In genomic region chr3:145599059-145599458, GRCm38 (mm10) we compare ENCODE assay signal across 25 mouse cellular contexts. TPM values are rescaled to one million over a fixed set of nuclear protein-coding genes. Genes with fewer than 3 reads are reported as not detected.
DNase-seq lines count a peak whose midpoint lies in the region; ATAC-seq and TF ChIP-seq lines count a peak whose summit lies in the region.
"Had no signal": no experiment of that assay in that cellular context is flagged by ENCODE, and none has a peak within 500 bp of the region (broad histone marks: within the 10 kb centered on the region; RNA-seq: fewer than 3 reads in every experiment).

No protein-coding gene starts in this region.

- 0 out of 2 replicates have a peak, but pooled peaks have one; percentile 2 for TF ChIP-seq CTCF in hindbrain, postnatal 0 days (IDR thresholded peaks at IDR 0.05; ENCODE audit: low read depth)
- peak; percentile 32 for TF ChIP-seq CTCF in liver, postnatal 0 days (IDR thresholded peaks at IDR 0.05; ENCODE audit: low read depth)
- TF ChIP-seq CTCF in E14TG2a.4 (conservative IDR thresholded peaks at IDR 0.05; ENCODE audit: low read length), result peak; percentile 41

- TF ChIP-seq EP300 in liver, postnatal 0 days (IDR thresholded peaks at IDR 0.05; ENCODE audit: low read depth), result no peak

- no peak overlapping the region for H3K4me3 ChIP-seq in hindbrain, postnatal 0 days (ENCODE audit: low read length)
- H3K4me3 ChIP-seq in hindbrain, embryonic 14.5 days (replicated peaks; ENCODE audit: low read length), result no peak overlapping the region
- H3K4me3 ChIP-seq in liver, postnatal 0 days (ENCODE audit: low read depth, low read length), result no peak overlapping the region
- no peak overlapping the region for H3K4me3 ChIP-seq in liver, embryonic 12.5 days
- H3K4me3 ChIP-seq in E14TG2a.4 (replicated peaks; ENCODE audit: low read length), result no peak overlapping the region
- no peak overlapping the region for H3K4me3 ChIP-seq in limb, embryonic 10.5 days
- H3K4me3 ChIP-seq: embryonic facial prominence, embryonic 10.5 days; forebrain, embryonic 10.5 days; heart, embryonic 10.5 days; hindbrain, embryonic 15.5 days; limb, embryonic 12.5 days; liver, embryonic 13.5 days; midbrain, embryonic 12.5 days had no signal

- WGBS in hindbrain, postnatal 0 days, result 94% methylated on average over 7 of the region's 7 CpGs
- 98% methylated on average over 7 of the region's 7 CpGs for WGBS in hindbrain, embryonic 14.5 days
- WGBS in liver, postnatal 0 days (ENCODE audit: insufficient replicate concordance), result 86% methylated on average over 7 of the region's 7 CpGs
- 83% methylated on average over 7 of the region's 7 CpGs for WGBS in liver, embryonic 12.5 days (ENCODE audit: insufficient replicate concordance)
- 91% methylated on average over 7 of the region's 7 CpGs for WGBS in limb, embryonic 10.5 days

- no peak for ATAC-seq in hindbrain, postnatal 0 days
- ATAC-seq in hindbrain, embryonic 14.5 days (ENCODE audit: low FRiP score), result no peak
- ATAC-seq in liver, postnatal 0 days, result no peak
- no peak for ATAC-seq in liver, embryonic 12.5 days
- ATAC-seq: CD4-positive, CD25-positive, alpha-beta regulatory T cell, adult 4 months; forebrain, embryonic 16.5 days; intestine, embryonic 16.5 days had no signal

- no peaks in the 10 kb centered on the region for H3K9me3 ChIP-seq in hindbrain, postnatal 0 days (ENCODE audit: low read length)
- H3K9me3 ChIP-seq in hindbrain, embryonic 14.5 days (ENCODE audit: control insufficient read depth, low read length), result no peaks in the 10 kb centered on the region
- no peaks in the 10 kb centered on the region for H3K9me3 ChIP-seq in liver, postnatal 0 days (ENCODE audit: low read length)
- no peaks in the 10 kb centered on the region for H3K9me3 ChIP-seq in liver, embryonic 12.5 days (replicated peaks)
- no peaks in the 10 kb centered on the region for H3K9me3 ChIP-seq in E14TG2a.4 (ENCODE audit: low read length)
- H3K9me3 ChIP-seq in limb, embryonic 10.5 days (replicated peaks), result no peaks in the 10 kb centered on the region
- H3K9me3 ChIP-seq: embryonic facial prominence, embryonic 10.5 days; forebrain, embryonic 10.5 days; heart, embryonic 10.5 days; hindbrain, embryonic 15.5 days; limb, embryonic 12.5 days; liver, embryonic 13.5 days; midbrain, embryonic 12.5 days had no signal

- H3K27ac ChIP-seq in hindbrain, postnatal 0 days, result no peak overlapping the region
- H3K27ac ChIP-seq in hindbrain, embryonic 14.5 days, result no peak overlapping the region
- H3K27ac ChIP-seq in liver, postnatal 0 days (ENCODE audit: low read depth), result no peak overlapping the region
- H3K27ac ChIP-seq in liver, embryonic 12.5 days, result no peak overlapping the region
- no peak overlapping the region for H3K27ac ChIP-seq in limb, embryonic 10.5 days
- H3K27ac ChIP-seq: embryonic facial prominence, embryonic 10.5 days; forebrain, embryonic 10.5 days; heart, embryonic 10.5 days; hindbrain, embryonic 15.5 days; limb, embryonic 12.5 days; liver, embryonic 13.5 days; midbrain, embryonic 12.5 days had no signal

- peaks cover 25% of the 10 kb centered on the region; the same call in 1 of the 2 replicates for H3K36me3 ChIP-seq in hindbrain, postnatal 0 days (ENCODE audit: insufficient read depth, low read length)
- H3K36me3 ChIP-seq in hindbrain, embryonic 14.5 days (replicated peaks; ENCODE audit: control insufficient read depth, insufficient read depth), result peaks cover 79% of the 10 kb centered on the region
- peaks cover 9% of the 10 kb centered on the region for H3K36me3 ChIP-seq in liver, postnatal 0 days (replicated peaks; ENCODE audit: insufficient read depth, low read length)
- H3K36me3 ChIP-seq in liver, embryonic 12.5 days, result peaks cover 84% of the 10 kb centered on the region
- H3K36me3 ChIP-seq in E14TG2a.4 (ENCODE audit: insufficient read depth, low read length), result peaks cover 84% of the 10 kb centered on the region
- peaks cover 88% of the 10 kb centered on the region for H3K36me3 ChIP-seq in limb, embryonic 10.5 days

- DNase-seq in hindbrain, postnatal 0 days (ENCODE audit: low spot score), result no peak
- no peak for DNase-seq in hindbrain, embryonic 14.5 days (ENCODE audit: low spot score)
- no peak for DNase-seq in liver, postnatal 0 days
- peak; percentile 57 for DNase-seq in R1 (ENCODE audit: low read depth, low spot score)
- DNase-seq in limb, embryonic 10.5 days (ENCODE audit: low spot score), result no peak
- DNase-seq in right cerebral cortex, postnatal 14 days, result no peak
- DNase-seq: adrenal gland, postnatal 36 days; cerebellum, postnatal 10 days; gastrocnemius, postnatal 36 days; heart, postnatal 4 days; layer of hippocampus, postnatal 36 days; liver, embryonic 13.5 days; lung, postnatal 10 days; thymus, postnatal 14 days had no signal

- H3K27me3 ChIP-seq in hindbrain, postnatal 0 days (ENCODE audit: insufficient read depth, low read length), result no peaks in the 10 kb centered on the region
- H3K27me3 ChIP-seq in hindbrain, embryonic 14.5 days (ENCODE audit: control insufficient read depth, insufficient read depth, low read length), result no peaks in the 10 kb centered on the region
- H3K27me3 ChIP-seq in liver, postnatal 0 days (ENCODE audit: insufficient read depth, low read length), result no peaks in the 10 kb centered on the region
- H3K27me3 ChIP-seq in liver, embryonic 12.5 days (replicated peaks), result no peaks in the 10 kb centered on the region
- H3K27me3 ChIP-seq in E14TG2a.4 (ENCODE audit: insufficient read depth, low read length), result no peaks in the 10 kb centered on the region
- H3K27me3 ChIP-seq in limb, embryonic 10.5 days (ENCODE audit: low read depth, poor library complexity, severe bottlenecking), result no peaks in the 10 kb centered on the region
- H3K27me3 ChIP-seq: hindbrain, embryonic 15.5 days; limb, embryonic 12.5 days; liver, embryonic 13.5 days; midbrain, embryonic 12.5 days had no signal

- H3K4me1 ChIP-seq in hindbrain, postnatal 0 days (ENCODE audit: insufficient read depth, low read length), result no peaks in the 10 kb centered on the region
- peaks cover 3% of the 10 kb centered on the region; the same call in 1 of the 2 replicates for H3K4me1 ChIP-seq in hindbrain, embryonic 14.5 days (replicated peaks; ENCODE audit: control insufficient read depth, insufficient read depth, low read length)
- no peaks in the 10 kb centered on the region for H3K4me1 ChIP-seq in liver, postnatal 0 days (ENCODE audit: insufficient read depth)
- peaks cover 14% of the 10 kb centered on the region for H3K4me1 ChIP-seq in liver, embryonic 12.5 days
- peaks cover 15% of the 10 kb centered on the region for H3K4me1 ChIP-seq in E14TG2a.4 (replicated peaks; ENCODE audit: low read depth, low read length)
- H3K4me1 ChIP-seq in limb, embryonic 10.5 days, result no peaks in the 10 kb centered on the region

- no peak overlapping the region for H3K9ac ChIP-seq in hindbrain, postnatal 0 days (replicated peaks; ENCODE audit: low read length)
- H3K9ac ChIP-seq in hindbrain, embryonic 14.5 days, result no peak overlapping the region
- H3K9ac ChIP-seq in liver, postnatal 0 days (replicated peaks), result no peak overlapping the region
- H3K9ac ChIP-seq in liver, embryonic 12.5 days, result no peak overlapping the region
- H3K9ac ChIP-seq: hindbrain, embryonic 15.5 days; limb, embryonic 12.5 days; liver, embryonic 13.5 days; midbrain, embryonic 12.5 days had no signal

- H3K4me2 ChIP-seq in hindbrain, postnatal 0 days (ENCODE audit: low read depth, low read length), result no peak overlapping the region
- H3K4me2 ChIP-seq in hindbrain, embryonic 14.5 days (replicated peaks), result no peak overlapping the region
- no peak overlapping the region for H3K4me2 ChIP-seq in liver, postnatal 0 days (ENCODE audit: low read depth, low read length)
- H3K4me2 ChIP-seq in liver, embryonic 12.5 days, result no peak overlapping the region
- H3K4me2 ChIP-seq: hindbrain, embryonic 15.5 days; limb, embryonic 12.5 days; liver, embryonic 13.5 days; midbrain, embryonic 12.5 days had no signal

RNA-seq across cellular contexts. Expression of gene Znhit6, which starts 23.1 kb away (rescaled TPM):
- total RNA-seq in hindbrain, postnatal 0 days (2014; rRNA removed), result 5.8 and 9.3 TPM in 2 replicates
- polyA plus RNA-seq in hindbrain, postnatal 0 days (2015; fragmentation: Nextera tagmentation; extraction: Ambion mirVana), result 34.9 and 36.9 TPM in 2 replicates
- 25.7 and 26.2 TPM in 2 replicates for polyA plus RNA-seq in hindbrain, embryonic 14.5 days (2014; fragmentation: Nextera tagmentation; extraction: Ambion mirVana)
- 11.3 and 12.4 TPM in 2 replicates for polyA plus RNA-seq in liver, postnatal 0 days (2015; fragmentation: Nextera tagmentation; extraction: Ambion mirVana)
- polyA plus RNA-seq in liver, embryonic 12.5 days (2016; fragmentation: Nextera tagmentation; extraction: Ambion mirVana), result 25.7 and 26.1 TPM in 2 replicates
- 43.9 and 44.0 TPM in 2 replicates for polyA plus RNA-seq in limb, embryonic 10.5 days (2016; fragmentation: Nextera tagmentation; extraction: Ambion mirVana)

RNA-seq across cellular contexts. Expression of gene Ccn1, which starts 50.7 kb away (rescaled TPM):
- total RNA-seq in hindbrain, postnatal 0 days (2014; rRNA removed), result 2.9 and 8.2 TPM in 2 replicates
- polyA plus RNA-seq in hindbrain, postnatal 0 days (2015; fragmentation: Nextera tagmentation; extraction: Ambion mirVana), result 9.7 and 10.1 TPM in 2 replicates
- 4.6 and 4.7 TPM in 2 replicates for polyA plus RNA-seq in hindbrain, embryonic 14.5 days (2014; fragmentation: Nextera tagmentation; extraction: Ambion mirVana)
- 3.5 and 3.9 TPM in 2 replicates for polyA plus RNA-seq in liver, postnatal 0 days (2015; fragmentation: Nextera tagmentation; extraction: Ambion mirVana)
- 11.1 and 11.3 TPM in 2 replicates for polyA plus RNA-seq in liver, embryonic 12.5 days (2016; fragmentation: Nextera tagmentation; extraction: Ambion mirVana)
- polyA plus RNA-seq in limb, embryonic 10.5 days (2016; fragmentation: Nextera tagmentation; extraction: Ambion mirVana), result 27.0 and 33.3 TPM in 2 replicates
- polyA plus RNA-seq: CD4-positive, CD25-positive, alpha-beta regulatory T cell, adult 4 months had no signal
